Mouse (Mus musculus) MEL-GATA-1-ER (cell line): ENCODE measurements around the gene Slc22a8.

Experiments used
- DNase-seq: peaks from one replicate; pipeline ENCODE4 v3.0.0-alpha.2; 2012; ENCODE audit warnings: low read depth; ENCODE audit errors: extremely low read depth

The Slc22a8 gene

DNA sequence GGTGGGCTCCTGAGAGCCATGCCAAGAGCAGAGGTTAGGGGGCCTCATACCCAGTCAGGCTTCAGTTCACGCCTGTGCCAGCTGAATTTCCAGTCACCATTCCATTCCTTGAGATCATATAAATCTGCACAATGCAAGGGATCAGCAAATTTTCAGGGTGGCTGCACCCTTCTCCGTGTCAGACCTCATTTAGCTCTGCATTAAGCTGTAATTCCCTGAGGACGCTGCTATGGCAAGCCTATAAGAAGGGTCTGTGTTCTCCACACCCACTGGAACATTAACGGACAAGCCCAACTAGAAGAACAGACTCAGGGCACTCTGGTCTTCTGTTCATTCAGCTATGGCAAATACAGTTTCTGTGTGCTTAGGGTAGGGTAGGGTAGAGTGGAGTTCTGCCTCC, 6.2 kb downstream of the Slc22a8 start:
- no peak for DNase-seq

DNA sequence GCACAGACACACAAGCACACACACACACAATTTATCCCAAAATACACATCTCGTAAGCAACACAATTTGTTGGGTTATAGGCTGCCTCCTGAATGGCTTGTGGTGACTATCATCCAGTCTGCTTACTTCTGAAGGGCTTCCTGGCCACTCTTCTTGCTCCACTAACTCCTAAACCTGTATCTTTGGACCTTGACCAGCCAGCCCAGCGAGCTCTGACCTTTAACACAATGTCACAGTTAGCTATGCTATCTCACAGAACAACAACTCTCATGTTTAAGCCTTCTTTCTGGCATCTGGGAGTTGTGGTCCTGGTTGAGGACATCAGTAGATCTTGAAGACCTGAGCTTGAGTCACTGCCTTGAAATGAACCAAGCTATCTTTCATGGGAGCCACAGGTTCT, 8.2 kb downstream of the Slc22a8 start:
- no peak for DNase-seq

DNA sequence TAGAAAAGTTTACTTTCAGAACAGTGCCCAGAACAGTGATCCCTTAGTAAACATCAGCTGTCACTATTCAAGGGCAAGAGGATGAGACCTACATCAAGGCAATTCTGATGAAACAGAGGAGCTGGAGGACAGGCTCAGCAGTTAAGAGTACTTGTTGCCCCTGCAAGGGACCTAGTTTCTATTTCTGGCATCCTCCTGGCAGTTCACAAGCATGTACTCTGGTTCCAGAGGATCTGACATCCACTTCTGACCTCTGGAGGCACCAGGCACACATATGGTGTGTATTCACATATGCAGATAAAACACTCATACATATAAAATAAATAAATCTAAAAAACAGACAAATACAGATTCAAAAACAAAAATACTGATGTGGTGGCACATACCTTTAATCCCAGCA, 10.9 kb downstream of the Slc22a8 start:
- DNase-seq = no peak

DNA sequence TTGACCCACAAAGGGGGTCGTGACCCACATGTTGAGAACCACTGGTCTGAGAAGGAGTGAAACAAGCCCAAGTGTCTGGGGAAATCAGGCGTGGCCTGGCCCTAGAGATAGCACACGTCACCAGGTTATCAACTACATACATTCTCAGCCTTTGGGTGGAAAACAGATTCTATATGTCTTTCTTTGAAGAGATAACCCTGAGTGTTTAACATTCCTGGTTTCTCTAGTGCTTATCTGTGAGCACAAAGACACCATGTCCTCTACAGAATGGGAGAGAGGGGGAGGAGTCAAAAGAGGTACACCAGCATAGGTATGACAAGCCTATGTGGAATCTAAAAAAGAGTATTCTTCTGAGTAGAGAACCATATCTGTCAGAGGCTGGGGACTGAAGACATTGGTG, 11.9 kb downstream of the Slc22a8 start:
- DNase-seq = peak; percentile 69

DNA sequence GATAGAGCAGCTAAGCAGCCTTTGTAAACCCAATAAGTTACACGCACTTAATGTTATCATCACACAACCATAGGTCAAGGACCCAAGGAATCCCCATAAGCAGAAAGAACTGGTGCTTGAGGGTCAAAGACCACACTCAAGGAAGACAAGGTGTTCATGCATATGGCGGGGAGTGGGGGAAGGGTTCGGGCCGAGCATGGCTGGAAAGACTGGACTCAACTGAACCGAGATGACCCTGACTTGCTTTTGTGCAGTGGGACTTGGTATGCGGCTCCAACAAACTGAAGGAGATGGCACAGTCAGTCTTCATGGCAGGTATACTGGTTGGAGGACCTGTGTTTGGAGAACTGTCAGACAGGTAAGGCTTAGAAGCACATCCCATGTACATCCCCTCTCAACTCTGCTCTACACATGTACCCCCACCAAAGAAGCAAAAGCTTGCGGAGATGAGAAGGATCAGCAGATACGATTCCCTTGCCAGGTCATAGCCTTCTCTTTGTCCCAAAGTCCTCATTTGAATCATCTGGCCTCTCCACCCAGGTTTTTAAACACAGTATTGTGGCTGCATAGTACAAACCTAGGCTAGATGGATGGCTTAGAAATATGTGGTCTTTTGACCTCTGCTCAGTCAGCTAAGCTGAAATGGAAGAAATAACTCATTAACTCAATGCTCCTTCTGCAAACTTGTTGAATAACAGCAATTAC, 13.6 kb downstream of the Slc22a8 start:
- DNase-seq = no peak

DNA sequence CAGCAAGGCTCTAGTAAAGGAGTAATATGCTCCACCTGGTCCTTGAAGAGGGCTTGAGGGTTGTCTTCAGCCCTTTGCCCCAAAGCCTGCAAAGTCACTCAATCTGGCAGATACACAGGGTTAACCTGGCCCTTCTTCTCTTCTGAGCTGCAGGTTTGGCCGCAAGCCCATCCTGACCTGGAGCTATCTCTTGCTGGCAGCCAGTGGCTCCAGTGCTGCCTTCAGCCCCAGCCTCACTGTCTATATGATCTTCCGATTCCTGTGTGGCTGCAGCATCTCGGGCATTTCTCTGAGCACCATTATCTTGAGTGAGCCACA, 14.1 kb downstream of the Slc22a8 start:
- DNase-seq = peak; percentile 45

DNA sequence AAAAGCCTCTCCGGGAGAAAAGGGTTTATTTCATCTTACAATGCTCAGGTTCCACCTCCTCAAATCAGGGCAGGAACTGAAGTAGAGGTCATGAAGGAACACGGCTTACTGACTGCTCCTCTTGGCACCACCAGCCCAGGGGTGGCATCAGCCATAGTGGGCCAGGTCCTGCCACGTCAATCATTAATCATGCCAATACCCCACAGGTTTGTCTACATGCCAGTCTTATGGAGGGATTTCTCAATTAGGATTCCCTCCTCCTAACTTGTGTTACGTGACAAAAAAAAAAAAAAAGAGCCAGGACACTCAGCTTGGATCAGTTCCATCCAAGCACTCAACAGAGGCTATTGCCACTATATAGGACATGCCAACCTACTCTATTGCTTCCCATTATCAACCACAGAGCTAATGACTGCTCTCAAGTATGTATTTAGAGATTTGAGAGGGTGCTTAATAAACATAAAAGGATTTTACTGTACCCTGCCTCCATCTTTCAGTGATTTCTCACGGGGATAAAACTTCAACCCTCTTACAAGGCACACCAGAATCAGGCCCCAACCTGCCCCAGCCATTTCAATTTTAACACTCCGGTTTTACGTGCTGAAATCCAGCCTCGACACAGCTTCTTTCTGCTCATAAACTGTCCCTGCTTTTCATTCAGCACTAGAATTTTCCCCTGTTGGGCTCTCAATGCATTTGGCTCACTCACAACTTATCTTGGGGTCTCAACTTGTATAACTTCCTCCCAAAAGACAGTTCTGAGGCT, 20.5 kb downstream of the Slc22a8 start:
- DNase-seq = no peak

DNA sequence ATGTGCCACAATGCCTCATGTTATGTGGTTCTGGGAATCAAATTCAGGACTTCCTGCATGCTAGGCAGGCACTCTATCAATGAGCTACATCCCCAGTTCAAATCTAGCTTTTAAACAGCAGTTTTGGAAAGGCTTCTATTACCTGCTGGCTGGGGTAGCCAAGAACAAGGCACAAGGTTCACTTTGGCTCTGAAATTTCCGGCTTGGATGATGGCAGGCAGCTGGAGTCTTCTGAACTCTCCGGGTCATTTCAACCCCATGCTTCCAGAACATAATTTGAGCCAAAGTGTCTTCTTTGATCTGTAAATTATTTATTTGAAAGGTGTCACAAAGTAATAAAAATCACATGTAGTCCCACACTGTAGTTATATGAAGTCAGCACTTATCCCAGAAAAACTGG, 22.1 kb downstream of the Slc22a8 start:
- DNase-seq = no peak

DNA sequence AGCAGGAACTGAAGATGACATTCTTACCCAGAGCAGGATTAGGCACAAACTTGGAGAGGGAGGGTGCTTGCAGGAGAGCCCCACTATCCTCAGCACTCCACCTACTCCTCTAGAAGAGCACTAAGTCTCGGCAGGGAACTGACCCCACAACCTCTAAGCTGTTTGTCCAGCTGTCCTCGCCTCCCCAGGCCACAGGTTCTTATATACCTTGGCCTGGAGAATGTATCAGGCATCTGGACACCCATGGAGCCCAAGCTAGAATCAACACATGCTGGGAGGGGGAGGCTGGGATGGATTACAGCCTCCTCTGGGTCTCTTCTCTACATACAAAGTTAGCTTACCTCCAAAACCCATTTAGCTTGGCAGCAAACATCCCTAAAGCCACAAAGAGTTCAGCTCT, 23.3 kb downstream of the Slc22a8 start:
- DNase-seq = no peak

DNA sequence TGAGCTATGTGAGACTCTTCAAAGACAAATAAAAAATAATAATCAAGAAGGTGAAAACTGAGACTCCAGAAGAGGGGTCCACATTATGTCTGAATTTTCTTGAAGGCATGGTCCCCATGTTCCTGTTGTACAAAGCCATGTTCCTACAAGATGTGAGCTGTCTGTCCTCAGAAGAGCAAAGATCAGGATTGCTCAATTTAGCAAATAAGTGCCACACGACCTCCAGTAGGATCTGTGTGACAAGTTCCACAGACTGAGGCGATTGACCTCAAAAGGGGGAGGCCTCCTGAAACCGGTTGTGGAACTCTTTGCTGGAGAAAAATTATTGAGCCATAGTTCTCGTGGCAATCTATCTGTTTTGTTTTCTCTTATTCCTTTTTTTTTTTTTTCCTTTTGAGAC, 25.3 kb downstream of the Slc22a8 start:
- DNase-seq = no peak

DNA sequence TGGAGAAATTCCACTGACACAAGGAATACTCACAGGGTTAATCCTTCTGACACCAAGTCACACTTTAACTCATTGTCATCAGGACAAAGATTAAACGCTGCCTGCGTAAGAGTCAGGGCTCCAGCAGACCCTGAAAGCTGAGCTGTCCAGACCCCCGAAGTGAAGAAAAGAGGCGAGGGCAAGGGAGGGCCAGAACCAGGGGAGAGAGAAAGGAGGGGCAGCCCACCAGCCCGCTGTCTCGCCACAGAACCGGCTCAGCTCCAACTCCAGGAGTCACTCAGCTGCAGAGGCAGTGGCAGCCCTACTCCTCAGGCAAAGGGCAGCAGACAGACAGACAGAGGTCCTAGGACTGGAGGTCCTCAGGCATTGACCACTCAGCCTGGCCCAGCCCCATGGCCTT, 26.9 kb downstream of the Slc22a8 start, which contains the start of gene Slc22a6:
TSS of gene Slc22a6 (plus strand) at position 136 of the 400 bp plus-strand sequence.
- DNase-seq = no peak

DNA sequence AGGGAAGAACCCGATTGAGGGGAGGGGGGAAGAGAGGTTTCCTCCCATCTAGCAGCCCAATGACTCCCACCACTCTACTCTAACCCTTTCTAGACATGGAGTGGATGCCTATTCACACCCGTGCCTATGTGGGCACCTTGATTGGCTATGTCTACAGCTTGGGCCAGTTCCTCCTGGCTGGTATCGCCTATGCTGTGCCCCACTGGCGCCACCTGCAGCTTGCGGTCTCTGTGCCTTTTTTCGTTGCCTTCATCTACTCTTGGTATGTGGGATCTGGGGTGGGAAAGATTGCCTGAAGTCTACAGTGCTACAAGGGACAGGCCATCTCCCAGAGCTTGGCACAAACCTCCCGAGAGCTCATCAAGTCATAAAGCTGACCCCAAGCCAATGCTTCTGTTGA, 30.0 kb downstream of the Slc22a8 start:
- DNase-seq = no peak

DNA sequence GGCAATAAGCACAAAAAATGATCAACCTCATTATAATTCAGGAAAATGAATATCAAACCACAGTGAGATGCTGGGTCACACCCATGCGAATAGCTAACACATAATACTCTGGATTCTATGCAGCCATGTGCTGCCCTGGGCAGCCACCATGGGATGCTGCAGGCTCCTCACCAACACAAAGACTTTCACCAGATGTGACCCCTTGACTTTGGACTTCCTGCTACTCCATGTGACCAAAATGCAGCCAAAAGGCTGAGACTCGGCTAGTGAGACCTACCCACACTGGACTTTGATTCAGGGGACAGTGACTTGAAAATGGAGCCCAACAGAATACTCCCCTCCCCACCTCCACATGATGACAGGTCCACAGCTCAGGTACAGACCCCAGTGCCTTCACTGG, 39.2 kb downstream of the Slc22a8 start:
- no peak for DNase-seq

DNA sequence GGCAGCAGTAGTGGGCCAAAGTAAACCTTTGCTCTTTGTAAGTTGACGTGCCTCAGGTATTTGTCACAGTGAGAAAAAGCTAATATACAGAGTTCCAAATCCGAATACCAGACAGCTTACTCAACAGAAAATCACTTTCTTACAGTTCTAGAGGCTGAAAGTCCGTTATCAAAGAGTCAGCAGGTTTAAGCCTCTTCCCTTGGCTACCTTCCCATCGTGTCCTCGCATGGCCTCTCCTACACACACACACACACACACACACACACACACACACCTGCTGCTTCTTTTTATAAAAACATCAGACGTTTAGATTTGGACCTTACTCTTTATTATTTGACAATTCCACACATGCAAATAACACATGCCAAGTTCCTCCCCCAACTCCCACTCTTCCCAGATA, 39.8 kb downstream of the Slc22a8 start:
- DNase-seq = no peak

DNA sequence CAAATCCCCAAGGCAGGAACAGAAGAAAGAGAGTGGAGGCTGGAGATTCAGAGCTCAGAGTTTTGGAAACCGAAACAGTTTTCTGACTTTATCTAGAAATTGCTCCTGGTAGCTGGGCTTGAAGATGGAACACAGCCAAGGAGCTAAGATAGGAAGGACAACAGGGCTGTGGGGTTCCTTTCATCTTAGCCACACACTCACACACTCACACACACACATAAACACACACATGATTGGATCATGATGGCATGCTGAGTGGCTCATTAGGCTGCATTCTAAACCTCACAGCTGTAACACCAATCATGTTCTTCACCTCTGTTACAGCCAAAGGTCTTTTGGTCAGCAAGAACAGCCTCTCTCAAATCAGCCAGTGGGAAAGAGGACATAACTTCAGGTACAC, 41.0 kb downstream of the Slc22a8 start:
- peak; percentile 7 for DNase-seq

DNA sequence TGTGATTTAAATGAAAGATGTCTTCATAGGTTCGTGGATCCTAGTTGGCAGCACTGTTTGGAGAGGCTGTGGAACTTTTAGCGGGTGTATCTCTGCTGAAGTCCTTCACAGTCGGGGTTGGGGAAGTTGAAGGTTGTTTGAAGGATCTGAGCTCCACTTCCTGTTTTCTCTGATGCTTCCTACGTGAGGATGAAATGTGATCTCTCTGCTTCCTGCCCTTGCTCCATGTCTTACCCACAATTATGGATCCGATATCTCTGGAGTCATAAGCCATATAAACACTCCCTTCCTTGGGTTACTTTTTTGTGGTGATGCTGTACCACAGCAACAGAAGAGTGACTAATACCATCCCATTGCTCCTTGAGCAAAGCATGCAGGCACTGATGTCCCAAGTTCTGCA, 51.0 kb downstream of the Slc22a8 start:
- peak; percentile 61 for DNase-seq

DNA sequence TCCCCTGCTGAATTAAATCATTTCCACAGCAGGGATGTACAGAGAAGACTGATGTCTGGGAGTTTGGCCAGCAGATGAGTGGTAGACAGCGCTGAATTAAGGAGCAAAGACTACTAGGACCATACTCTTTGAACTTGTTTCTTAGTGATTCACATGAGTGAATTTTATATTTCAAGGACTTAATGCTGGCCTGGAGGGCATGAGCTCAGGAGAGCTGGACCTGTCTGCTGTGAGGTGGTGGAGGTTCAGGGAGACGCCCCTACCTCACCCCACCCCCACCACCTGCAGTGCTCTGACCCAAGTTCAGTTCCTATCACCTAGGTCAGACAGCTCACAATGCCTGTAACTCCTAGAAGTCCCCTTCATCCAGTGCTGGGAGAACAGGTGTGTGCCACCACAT, 55.3 kb downstream of the Slc22a8 start:
- DNase-seq = no peak

DNA sequence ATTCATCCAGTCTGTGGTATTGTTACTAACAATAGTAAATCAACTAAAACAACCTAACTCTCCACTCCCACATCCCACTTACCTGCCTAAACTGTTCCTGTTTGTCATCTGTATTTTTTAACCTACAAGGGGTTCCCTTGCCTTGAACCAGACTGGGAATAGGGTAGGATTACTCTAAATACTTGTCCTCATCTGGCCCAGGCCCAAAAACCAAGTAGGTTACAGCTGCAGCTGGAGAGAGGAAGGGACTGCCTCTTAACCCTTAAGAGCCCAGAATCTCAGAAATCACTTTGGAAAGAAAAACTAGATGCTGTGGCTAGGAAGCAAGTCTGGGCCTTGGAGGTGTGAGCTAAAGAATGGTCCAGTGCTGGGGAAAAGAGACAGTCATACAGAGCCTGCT, 64.8 kb downstream of the Slc22a8 start:
- DNase-seq = no peak

DNA sequence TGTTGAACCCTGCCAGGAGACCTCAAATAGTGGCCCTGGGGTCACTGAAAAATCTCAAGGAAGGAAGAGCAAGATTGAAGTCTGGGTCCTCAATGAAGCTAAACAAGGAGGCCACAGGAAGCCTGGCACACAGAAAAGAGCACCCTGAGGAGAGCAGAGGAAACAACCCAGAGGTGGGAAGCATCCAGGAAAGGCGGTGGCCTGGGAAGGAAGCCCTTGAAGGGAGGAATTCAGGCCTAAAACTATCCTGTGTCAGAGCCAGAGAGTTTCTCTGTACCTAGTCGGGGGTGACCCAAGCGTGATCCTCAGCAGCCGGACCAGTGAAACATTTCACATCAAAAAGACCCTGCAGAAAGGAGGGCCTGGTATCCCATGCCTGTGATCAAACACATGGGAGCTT, 65.3 kb downstream of the Slc22a8 start:
- no peak for DNase-seq
